Mouse (Mus musculus): ENCODE measurements at regions not wholly inside any gene's neighbourhood (a gene's known extent, or its start where the extent isn't known, plus 50 kb on each side); places are given as distances from the start of the nearest gene placed in this dataset.

- H3K4me3 ChIP-seq = no peak overlapping the region
- DNase-seq = no peak
- no peak overlapping the region for H3K27ac ChIP-seq
- intact Hi-C loops (cut with DNase I) = no loop called here
- no peak for TF ChIP-seq CTCF (IDR thresholded peaks at IDR 0.05)
Measured at GRCm38 (mm10) chr5:29029957-29030356, 165.8 kb upstream of the Rnf32 start.

GRCm38 (mm10) chr5:29025045-29025444 is 170.7 kb upstream of the Rnf32 start:
- intact Hi-C loops (cut with DNase I) = no loop called here
- TF ChIP-seq CTCF (IDR thresholded peaks at IDR 0.05) = no peak
- no peak for DNase-seq
- Histone ChIP-seq H3K4me3 (no peak overlapping the region), H3K27ac (no peak overlapping the region)

- Histone ChIP-seq H3K27ac (no peak overlapping the region), H3K4me3 (no peak overlapping the region)
- DNase-seq = no peak
- no peak for TF ChIP-seq CTCF (IDR thresholded peaks at IDR 0.05)
- intact Hi-C loops (cut with DNase I) = no loop called here
Measured at GRCm38 (mm10) chr5:28992796-28993195, 203.0 kb upstream of the Rnf32 start.

- intact Hi-C loops (cut with DNase I) = no loop called here
Measured at GRCm38 (mm10) chr5:28979932-28980331, 215.9 kb upstream of the Rnf32 start.

GRCm38 (mm10) chr5:28970404-28970803 is 225.4 kb upstream of the Rnf32 start:
- intact Hi-C loops (cut with DNase I) = no loop called here
- no peak for TF ChIP-seq CTCF (IDR thresholded peaks at IDR 0.05)
- no peak for DNase-seq
- Histone ChIP-seq H3K27ac (no peak overlapping the region), H3K4me3 (no peak overlapping the region)

More at GRCm38 (mm10) chr5:28979932-28980331, 215.9 kb upstream of the Rnf32 start:
- DNase-seq = no peak
- H3K4me3 ChIP-seq = no peak overlapping the region
- TF ChIP-seq CTCF (IDR thresholded peaks at IDR 0.05) = no peak
- H3K27ac ChIP-seq = no peak overlapping the region

- Histone ChIP-seq H3K27ac (no peak overlapping the region), H3K4me3 (no peak overlapping the region)
- intact Hi-C loops (cut with DNase I) = no loop called here
- no peak for TF ChIP-seq CTCF (IDR thresholded peaks at IDR 0.05)
- no peak for DNase-seq
Measured at GRCm38 (mm10) chr5:28955036-28955435, 240.8 kb upstream of the Rnf32 start.

GRCm38 (mm10) chr5:28947465-28947864 is 248.3 kb upstream of the Rnf32 start:
- Histone ChIP-seq H3K4me3 (no peak overlapping the region), H3K27ac (no peak overlapping the region)
- intact Hi-C loops (cut with DNase I) = no loop called here
- DNase-seq = no peak
- TF ChIP-seq CTCF (IDR thresholded peaks at IDR 0.05) = no peak

- TF ChIP-seq CTCF (IDR thresholded peaks at IDR 0.05) = no peak
- intact Hi-C loops (cut with DNase I) = no loop called here
- Histone ChIP-seq H3K4me3 (no peak overlapping the region), H3K27ac (no peak overlapping the region)
- no peak for DNase-seq
Measured at GRCm38 (mm10) chr5:28943571-28944316, 252.0 kb upstream of the Rnf32 start.

GRCm38 (mm10) chr5:28940972-28941371 is 254.8 kb upstream of the Rnf32 start:
- no peak for DNase-seq
- H3K4me3 ChIP-seq = no peak overlapping the region
- intact Hi-C loops (cut with DNase I) = no loop called here
- no peak for TF ChIP-seq CTCF (IDR thresholded peaks at IDR 0.05)
- H3K27ac ChIP-seq = no peak overlapping the region

GRCm38 (mm10) chr5:28919296-28920063 is 276.3 kb upstream of the Rnf32 start:
- no peak for DNase-seq
- TF ChIP-seq CTCF (IDR thresholded peaks at IDR 0.05) = no peak
- no peak overlapping the region for H3K27ac ChIP-seq
- H3K4me3 ChIP-seq = no peak overlapping the region
- intact Hi-C loops (cut with DNase I) = no loop called here

GRCm38 (mm10) chr5:28904500-28904899 is 291.3 kb upstream of the Rnf32 start:
- intact Hi-C loops (cut with DNase I) = no loop called here
- no peak for TF ChIP-seq CTCF (IDR thresholded peaks at IDR 0.05)
- H3K4me3 ChIP-seq = no peak overlapping the region
- DNase-seq = no peak
- H3K27ac ChIP-seq = no peak overlapping the region

GRCm38 (mm10) chr5:28903805-28904320 is 291.9 kb upstream of the Rnf32 start:
- no peak for DNase-seq
- TF ChIP-seq CTCF (IDR thresholded peaks at IDR 0.05) = no peak
- intact Hi-C loops (cut with DNase I) = no loop called here
- no peak overlapping the region for H3K27ac ChIP-seq
- no peak overlapping the region for H3K4me3 ChIP-seq

GRCm38 (mm10) chr5:28892703-28893249 is 303.0 kb upstream of the Rnf32 start:
- no peak for DNase-seq
- intact Hi-C loops (cut with DNase I) = no loop called here
- no peak overlapping the region for H3K4me3 ChIP-seq
- TF ChIP-seq CTCF (IDR thresholded peaks at IDR 0.05) = no peak
- no peak overlapping the region for H3K27ac ChIP-seq

Data from gastrocnemius, adult 2 months (tissue).